Mouse (Mus musculus): ENCODE data around the gene Klk4.

Klk4 gene

GRCm38 (mm10) chr7:43919559-43920451, 38.8 kb downstream of the Klk4 start:
- CTCF ChIA-PET = interaction anchor here (0.6 kb wide), 1 partner anchor 33 kb away, joined by 7 read pairs; no protein-coding TSS in a partner anchor

- CTCF ChIA-PET = no interaction called here
Measured at GRCm38 (mm10) chr7:43920582-43920981, 39.6 kb downstream of the Klk4 start.

GRCm38 (mm10) chr7:43921087-43921486, 40.1 kb downstream of the Klk4 start:
- CTCF ChIA-PET = no interaction called here

- CTCF ChIA-PET = no interaction called here
Measured at GRCm38 (mm10) chr7:43921941-43922340, 41.0 kb downstream of the Klk4 start.

GRCm38 (mm10) chr7:43925985-43926384, 45.0 kb downstream of the Klk4 start:
- CTCF ChIA-PET = no interaction called here

GRCm38 (mm10) chr7:43928521-43928920, 47.6 kb downstream of the Klk4 start:
- CTCF ChIA-PET = no interaction called here

- CTCF ChIA-PET = no interaction called here
Measured at GRCm38 (mm10) chr7:43932337-43932736, 51.4 kb downstream of the Klk4 start.

GRCm38 (mm10) chr7:43933440-43933839, 52.5 kb downstream of the Klk4 start, which contains the start of gene Klk15:
Gene Klk15 (plus strand): TSS chr7:43933740.
- CTCF ChIA-PET = no interaction called here

- CTCF ChIA-PET = no interaction called here
Measured at GRCm38 (mm10) chr7:43934747-43935146, 53.8 kb downstream of the Klk4 start.
